Mouse (Mus musculus) stomach, postnatal 0 days (tissue): ENCODE results near the gene Erlin1.

Experiments used
- CTCF ChIP-seq: IDR thresholded peaks from 2 replicates; pipeline ENCODE4 v1.5.1; 2016; ENCODE audit warnings: antibody characterized with exemption, low read depth, mild to moderate bottlenecking, moderate library complexity
- EP300 ChIP-seq: optimal IDR thresholded peaks from 2 replicates; pipeline ENCODE3; 2016; ENCODE audit warnings: antibody characterized with exemption

GRCm38 (mm10) chr19:44068232-44068631 is 1.4 kb downstream of the Erlin1 start:
- TF ChIP-seq CTCF (no peak), EP300 (no peak)
